Mouse (Mus musculus) intestine, embryonic 15.5 days (tissue): ENCODE measurements around the gene Itgal. TPM values are rescaled to one million over a fixed set of nuclear protein-coding genes. Genes with fewer than 3 reads are reported as not detected.

Experiments
- ATAC-seq: fragments of 200-750 bp; cut with Nextera tagmentation; 2 replicates; pipeline ENCODE4 v1.8.0; 2017; ENCODE audit warnings: moderate TSS enrichment, moderate library complexity
- H3K27ac ChIP-seq: fragments of 300-500 bp; sonication (generic); 2 replicates; pipeline ENCODE4 v1.5.1; 2015; ENCODE audit warnings: mild to moderate bottlenecking, inconsistent platforms
- H3K27me3 ChIP-seq: fragments of 300-500 bp; sonication (generic); replicated peaks from 2 replicates; pipeline ENCODE4 v1.6.1; 2015; ENCODE audit warnings: inconsistent platforms
- H3K36me3 ChIP-seq: fragments of 300-500 bp; sonication (generic); 2 replicates; pipeline ENCODE4 v1.6.1; 2015; ENCODE audit warnings: inconsistent platforms
- H3K4me1 ChIP-seq: fragments of 300-500 bp; sonication (generic); replicated peaks from 2 replicates; pipeline ENCODE4 v1.6.1; 2015; ENCODE audit warnings: inconsistent platforms
- H3K4me2 ChIP-seq: fragments of 300-500 bp; sonication (generic); replicated peaks from 2 replicates; pipeline ENCODE4 v1.6.1; 2015; ENCODE audit warnings: mild to moderate bottlenecking, inconsistent platforms
- H3K4me3 ChIP-seq: fragments of 300-500 bp; sonication (generic); replicated peaks from 2 replicates; pipeline ENCODE4 v1.5.1; 2015; ENCODE audit warnings: inconsistent platforms
- H3K9ac ChIP-seq: fragments of 300-500 bp; sonication (generic); 2 replicates; pipeline ENCODE4 v1.6.1; 2015; ENCODE audit warnings: inconsistent platforms
- H3K9me3 ChIP-seq: fragments of 300-500 bp; sonication (generic); 2 replicates; pipeline ENCODE4 v1.6.1; 2016; ENCODE audit warnings: inconsistent platforms
- WGBS: fragments of 180-500 bp; shearing (Covaris S2); methylation state at CpG from one replicate; pipeline ENCODE4 v1.1.7; 2015; 5-methylcytosine and 5-hydroxymethylcytosine counted together
- polyA plus RNA-seq: library from polyadenylated mRNA; unstranded; fragments of >200 nt; fragmentation: Nextera tagmentation; extraction: Ambion mirVana; gene quantifications from 2 replicates; pipeline ENCODE4 v1.2.1, GENCODE M21; 2015

Itgal gene
- polyA plus RNA-seq, 1 experiment from 2014 or later: 2.0 TPM

DNA sequence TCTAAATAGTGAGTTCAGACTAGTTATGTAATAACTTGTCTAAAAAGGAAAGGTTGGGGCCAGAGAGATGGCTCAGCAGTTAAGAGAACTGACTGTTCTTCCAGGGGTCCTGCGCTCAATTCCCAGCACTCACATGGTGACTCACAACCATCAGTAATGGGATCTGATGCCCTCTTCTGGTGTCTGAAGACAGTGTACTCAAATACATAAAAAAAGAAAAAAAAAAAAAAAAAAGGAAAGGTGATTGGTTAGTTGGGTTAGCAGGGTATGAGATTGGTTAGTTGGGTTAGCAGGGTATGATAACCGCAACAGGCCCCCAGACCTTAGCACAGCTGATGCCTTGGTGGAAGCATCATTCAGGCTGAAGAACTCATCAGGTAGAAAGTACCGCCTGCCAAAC, 32.5 kb upstream of the Itgal start:
- H3K36me3 ChIP-seq: no peaks in the 10 kb centered on the region
- WGBS: 99% methylated on average over 3 of the region's 3 CpGs
- H3K4me1 ChIP-seq: peaks cover 13% of the 10 kb centered on the region
- H3K4me3 ChIP-seq: no peak overlapping the region
- no peak overlapping the region for H3K27ac ChIP-seq
- no peak overlapping the region for H3K9ac ChIP-seq
- H3K9me3 ChIP-seq: no peaks in the 10 kb centered on the region
- H3K4me2 ChIP-seq: no peak overlapping the region
- no peaks in the 10 kb centered on the region for H3K27me3 ChIP-seq
- no peak for ATAC-seq

- Histone ChIP-seq H3K4me3 (no peak overlapping the region), H3K27me3 (no peaks in the 10 kb centered on the region), H3K9me3 (no peaks in the 10 kb centered on the region), H3K36me3 (peaks cover 11% of the 10 kb centered on the region), H3K27ac (no peak overlapping the region), H3K4me2 (no peak overlapping the region), H3K4me1 (peaks cover 12% of the 10 kb centered on the region), H3K9ac (no peak overlapping the region)
- no peak for ATAC-seq
- WGBS: 85% methylated on average over 2 of the region's 2 CpGs
Measured at GRCm38 (mm10) chr7:127270256-127270655, 25.8 kb upstream of the Itgal start.

DNA sequence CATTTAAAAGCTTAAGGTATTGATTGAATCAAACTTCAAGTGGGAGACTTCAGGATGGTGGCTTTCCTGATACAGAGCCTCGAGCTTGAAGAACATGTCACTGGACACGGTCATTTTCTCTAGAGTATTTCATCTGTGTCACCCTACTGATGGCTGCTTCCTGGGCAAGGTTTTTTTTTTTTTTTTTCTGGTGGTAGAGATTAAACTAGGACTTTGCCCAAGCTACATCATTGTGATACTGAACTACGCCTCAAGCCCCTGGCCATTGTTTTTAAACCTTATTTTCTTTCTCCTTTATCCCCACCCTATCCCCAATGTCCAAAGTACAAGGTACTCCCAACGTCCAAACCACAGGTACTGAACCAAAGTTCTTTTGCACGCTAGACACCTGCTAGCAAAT, 25.4 kb upstream of the Itgal start:
- no peaks in the 10 kb centered on the region for H3K27me3 ChIP-seq
- H3K4me3 ChIP-seq: no peak overlapping the region
- H3K27ac ChIP-seq: 0 out of 2 replicates have a peak overlapping the region, but pooled peaks have one; percentile 19
- peaks cover 12% of the 10 kb centered on the region for H3K4me1 ChIP-seq
- 69% methylated on average over 5 of the region's 5 CpGs for WGBS
- peak; percentile 16; the same call in 1 of the 2 replicates for ATAC-seq
- no peak overlapping the region for H3K9ac ChIP-seq
- peak overlapping the region; percentile 33; the same call in 1 of the 2 replicates for H3K4me2 ChIP-seq
- peaks cover 11% of the 10 kb centered on the region for H3K36me3 ChIP-seq
- H3K9me3 ChIP-seq: no peaks in the 10 kb centered on the region

GRCm38 (mm10) chr7:127271093-127271492, 25.0 kb upstream of the Itgal start:
- Histone ChIP-seq H3K36me3 (peaks cover 11% of the 10 kb centered on the region), H3K4me3 (no peak overlapping the region), H3K9me3 (no peaks in the 10 kb centered on the region), H3K9ac (no peak overlapping the region), H3K27ac (0 out of 2 replicates have a peak overlapping the region, but pooled peaks have one; percentile 19), H3K4me1 (peaks cover 12% of the 10 kb centered on the region), H3K4me2 (peak overlapping the region; percentile 33; the same call in 1 of the 2 replicates), H3K27me3 (no peaks in the 10 kb centered on the region)
- WGBS: 96% methylated on average over 4 of the region's 4 CpGs
- ATAC-seq: no peak

DNA sequence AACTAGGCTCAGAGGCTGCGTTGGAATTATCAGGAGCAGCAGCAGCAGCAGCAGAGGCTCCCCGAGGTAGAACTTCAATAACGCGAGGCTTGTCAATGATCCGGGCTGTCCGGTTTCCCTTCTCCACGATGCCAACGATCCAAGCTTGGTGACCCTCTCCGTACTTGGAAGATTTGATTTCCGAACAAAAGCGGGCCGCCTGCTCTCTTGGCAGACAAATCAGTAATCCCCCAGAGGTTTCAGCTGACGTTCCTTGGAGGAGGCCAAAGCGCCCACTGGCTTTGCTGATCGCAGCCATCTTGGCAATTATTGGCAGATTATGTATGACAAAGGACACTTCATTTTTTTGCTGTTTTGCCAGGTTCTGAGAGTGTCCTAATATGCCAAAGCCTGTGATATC, 23.5 kb upstream of the Itgal start:
- Histone ChIP-seq H3K9me3 (no peaks in the 10 kb centered on the region), H3K4me3 (peak overlapping the region; percentile 81), H3K36me3 (peaks cover 11% of the 10 kb centered on the region), H3K27ac (no peak overlapping the region), H3K27me3 (no peaks in the 10 kb centered on the region), H3K4me2 (peak overlapping the region; percentile 81), H3K9ac (no peak overlapping the region; the same call in 1 of the 2 replicates), H3K4me1 (peaks cover 14% of the 10 kb centered on the region)
- ATAC-seq: no peak
- WGBS: 94% methylated on average over 15 of the region's 15 CpGs

DNA sequence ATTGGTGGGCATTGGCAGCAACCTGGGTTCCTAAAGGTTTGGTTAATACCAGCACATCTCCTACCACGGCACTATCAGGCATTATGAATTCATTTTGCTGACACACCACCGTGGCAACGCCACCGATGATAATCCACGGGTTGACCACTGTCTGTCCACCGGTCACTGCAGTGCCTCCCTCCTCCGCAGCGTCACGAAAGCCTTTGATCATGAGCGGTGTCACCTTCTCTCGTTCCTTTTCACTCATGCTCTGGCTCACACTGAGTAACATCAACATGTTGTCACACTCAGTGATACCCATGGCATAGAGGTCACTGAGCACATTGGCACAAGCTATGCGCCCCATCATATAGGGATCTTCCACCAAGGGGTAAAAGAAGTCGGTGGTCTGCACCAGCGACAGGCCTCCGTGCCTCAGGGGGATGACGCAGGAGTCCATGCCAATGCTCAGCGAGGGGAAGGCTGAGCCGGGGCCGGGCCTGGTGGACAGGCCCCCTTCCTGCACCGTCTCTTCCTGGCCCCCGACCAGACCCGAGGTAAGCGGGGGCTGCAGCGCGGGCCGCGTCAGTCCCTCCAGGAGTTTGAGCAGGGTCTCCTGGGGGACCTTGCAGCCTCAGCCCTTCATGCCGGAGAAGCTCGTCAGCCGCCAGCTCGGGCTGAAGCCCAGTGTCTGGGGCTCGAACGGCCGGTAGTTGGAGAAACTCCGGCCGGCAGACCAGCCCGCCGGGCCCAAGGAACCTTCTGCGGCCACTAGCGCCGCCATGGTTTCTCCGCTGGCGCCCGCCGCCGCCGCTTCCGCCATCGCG, 22.7 kb upstream of the Itgal start:
- Histone ChIP-seq H3K27ac (peak overlapping the region; percentile 92), H3K27me3 (no peaks in the 10 kb centered on the region), H3K36me3 (peaks cover 11% of the 10 kb centered on the region), H3K9me3 (no peaks in the 10 kb centered on the region), H3K4me1 (peaks cover 21% of the 10 kb centered on the region), H3K9ac (peak overlapping the region; percentile 96), H3K4me2 (peak overlapping the region; percentile 81), H3K4me3 (peak overlapping the region; percentile 81)
- peak; percentile 39 for ATAC-seq
- 11% methylated on average over 50 of the region's 50 CpGs for WGBS

- peak within 1 kb of the TSS; percentile 81 for H3K4me2 ChIP-seq
- H3K36me3 ChIP-seq: peaks cover 11% of the 10 kb centered on the region
- peaks cover 24% of the 10 kb centered on the region for H3K4me1 ChIP-seq
- H3K9ac ChIP-seq: peak within 1 kb of the TSS; percentile 96
- ATAC-seq: peak; percentile 85
- H3K27ac ChIP-seq: peak within 1 kb of the TSS; percentile 92
- WGBS: 3% methylated on average over 39 of the region's 39 CpGs
- no peaks in the 10 kb centered on the region for H3K27me3 ChIP-seq
- peak within 1 kb of the TSS; percentile 81 for H3K4me3 ChIP-seq
- no peaks in the 10 kb centered on the region for H3K9me3 ChIP-seq
Measured at GRCm38 (mm10) chr7:127273925-127274789, 21.9 kb upstream of the Itgal start, which contains the start of gene Sephs2. Gene Sephs2, minus strand, starts transcription at chr7:127274055.

DNA sequence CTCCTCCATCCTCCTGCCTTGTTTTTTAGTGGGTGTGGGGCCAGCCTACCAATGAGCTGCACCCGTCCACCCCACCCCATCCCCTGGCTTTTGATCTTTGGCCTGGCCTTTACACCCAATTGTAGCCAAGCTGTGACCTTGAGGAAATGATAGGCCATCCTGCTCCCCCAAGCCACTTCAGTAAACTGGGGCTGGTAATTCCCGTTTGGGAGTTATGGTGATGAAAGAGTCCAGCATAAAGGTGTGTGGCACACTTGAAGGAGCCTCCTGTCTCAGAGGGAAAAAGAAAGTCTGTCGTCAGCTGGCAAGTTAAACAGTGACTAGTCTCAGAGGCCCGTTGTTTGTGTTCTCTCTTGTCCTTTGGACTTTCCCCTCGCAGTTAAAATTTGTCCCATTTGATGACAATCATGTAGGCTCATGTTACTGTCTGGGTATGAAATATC, 19.5 kb upstream of the Itgal start:
- peaks cover 27% of the 10 kb centered on the region for H3K4me1 ChIP-seq
- no peaks in the 10 kb centered on the region for H3K9me3 ChIP-seq
- peak overlapping the region; percentile 24 for H3K4me2 ChIP-seq
- H3K36me3 ChIP-seq: peaks cover 5% of the 10 kb centered on the region
- H3K27ac ChIP-seq: peak overlapping the region; percentile 86
- H3K9ac ChIP-seq: no peak overlapping the region
- H3K4me3 ChIP-seq: no peak overlapping the region
- WGBS: 40% methylated on average over 5 of the region's 5 CpGs
- ATAC-seq: peak; percentile 79
- H3K27me3 ChIP-seq: no peaks in the 10 kb centered on the region

- peak overlapping the region; percentile 78; the same call in 1 of the 2 replicates for H3K27ac ChIP-seq
Measured at GRCm38 (mm10) chr7:127278311-127278710, 17.7 kb upstream of the Itgal start.

GRCm38 (mm10) chr7:127280092-127280491, 16.0 kb upstream of the Itgal start:
- Histone ChIP-seq H3K9me3 (no peaks in the 10 kb centered on the region), H3K27me3 (no peaks in the 10 kb centered on the region), H3K4me1 (peaks cover 15% of the 10 kb centered on the region; the same call in 1 of the 2 replicates), H3K4me2 (no peak overlapping the region), H3K9ac (no peak overlapping the region), H3K27ac (no peak overlapping the region), H3K4me3 (no peak overlapping the region), H3K36me3 (no peaks in the 10 kb centered on the region)
- ATAC-seq: no peak
- WGBS: 60% methylated on average over 3 of the region's 3 CpGs

More at GRCm38 (mm10) chr7:127278311-127278710, 17.7 kb upstream of the Itgal start:
- Histone ChIP-seq H3K4me3 (no peak overlapping the region), H3K27me3 (no peaks in the 10 kb centered on the region), H3K4me1 (peaks cover 15% of the 10 kb centered on the region; the same call in 1 of the 2 replicates), H3K9me3 (no peaks in the 10 kb centered on the region), H3K4me2 (no peak overlapping the region), H3K36me3 (no peaks in the 10 kb centered on the region), H3K9ac (no peak overlapping the region)
- WGBS: 22% methylated on average over 8 of the region's 8 CpGs
- ATAC-seq: peak; percentile 21; the same call in 1 of the 2 replicates

DNA sequence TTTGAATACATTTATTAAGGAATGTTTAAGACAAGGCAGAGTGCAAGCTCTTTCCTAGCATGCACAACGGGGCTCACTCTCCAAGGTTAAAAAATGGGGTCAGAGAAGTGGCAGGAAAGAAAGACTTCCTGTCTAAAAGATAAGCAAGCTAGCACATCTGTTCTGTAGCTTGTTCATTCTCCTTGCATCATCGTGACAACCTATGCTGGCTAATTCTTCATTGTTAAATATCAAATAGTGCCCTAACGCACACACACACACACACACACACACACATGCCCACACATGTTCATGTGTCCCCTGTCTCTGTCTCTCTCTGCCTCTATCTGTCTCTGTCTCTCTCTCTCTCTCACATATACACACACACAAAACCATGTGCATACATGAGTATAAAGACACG, 14.9 kb upstream of the Itgal start:
- H3K4me3 ChIP-seq: no peak overlapping the region
- H3K36me3 ChIP-seq: no peaks in the 10 kb centered on the region
- H3K9ac ChIP-seq: no peak overlapping the region
- no peaks in the 10 kb centered on the region for H3K27me3 ChIP-seq
- peaks cover 15% of the 10 kb centered on the region; the same call in 1 of the 2 replicates for H3K4me1 ChIP-seq
- H3K9me3 ChIP-seq: no peaks in the 10 kb centered on the region
- no peak overlapping the region for H3K27ac ChIP-seq
- no peak overlapping the region for H3K4me2 ChIP-seq
- 47% methylated on average over 4 of the region's 4 CpGs for WGBS
- ATAC-seq: no peak

DNA sequence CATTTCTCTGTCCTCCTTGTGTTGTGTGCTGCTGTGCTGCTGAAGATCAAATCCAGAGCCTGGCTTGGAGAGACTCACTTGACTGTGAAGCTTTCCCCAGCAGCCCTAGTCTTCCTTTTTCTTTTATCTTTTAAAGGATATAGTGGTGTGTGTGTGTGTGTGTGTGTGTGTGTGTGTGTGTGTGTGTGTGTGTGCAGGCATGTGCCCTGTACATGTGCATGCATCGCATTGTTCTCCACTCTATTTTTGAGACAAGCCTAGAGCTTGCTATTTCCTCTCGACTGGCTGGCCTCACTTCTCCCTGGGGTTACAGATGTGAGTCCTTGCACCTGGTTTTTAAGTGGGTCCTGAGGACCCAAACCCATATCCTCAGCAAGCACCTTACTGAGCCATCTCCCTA, 13.9 kb upstream of the Itgal start:
- ATAC-seq: no peak
- WGBS: 81% methylated on average over 2 of the region's 2 CpGs

More for the DNA sequence above, 13.9 kb upstream of the Itgal start:
- no peaks in the 10 kb centered on the region for H3K27me3 ChIP-seq
- H3K4me2 ChIP-seq: no peak overlapping the region
- H3K9ac ChIP-seq: no peak overlapping the region
- no peaks in the 10 kb centered on the region for H3K9me3 ChIP-seq
- no peak overlapping the region for H3K4me3 ChIP-seq
- H3K4me1 ChIP-seq: peaks cover 15% of the 10 kb centered on the region; the same call in 1 of the 2 replicates
- no peaks in the 10 kb centered on the region for H3K36me3 ChIP-seq
- H3K27ac ChIP-seq: no peak overlapping the region
